Mouse (Mus musculus) spleen, postnatal 0 days (tissue): ENCODE data around the gene Zfp641. TPM values are rescaled to one million over a fixed set of nuclear protein-coding genes. Genes with fewer than 3 reads are reported as not detected.

ENCODE experiments used
- polyA plus RNA-seq: library from polyadenylated mRNA; unstranded; fragments of >200 nt; fragmentation: Nextera tagmentation; extraction: Ambion mirVana; gene quantifications from 2 replicates; pipeline ENCODE4 v1.2.1, GENCODE M21; 2015

The Zfp641 gene
- polyA plus RNA-seq, result 0.10 and 0.13 TPM in 2 replicates

DNA sequence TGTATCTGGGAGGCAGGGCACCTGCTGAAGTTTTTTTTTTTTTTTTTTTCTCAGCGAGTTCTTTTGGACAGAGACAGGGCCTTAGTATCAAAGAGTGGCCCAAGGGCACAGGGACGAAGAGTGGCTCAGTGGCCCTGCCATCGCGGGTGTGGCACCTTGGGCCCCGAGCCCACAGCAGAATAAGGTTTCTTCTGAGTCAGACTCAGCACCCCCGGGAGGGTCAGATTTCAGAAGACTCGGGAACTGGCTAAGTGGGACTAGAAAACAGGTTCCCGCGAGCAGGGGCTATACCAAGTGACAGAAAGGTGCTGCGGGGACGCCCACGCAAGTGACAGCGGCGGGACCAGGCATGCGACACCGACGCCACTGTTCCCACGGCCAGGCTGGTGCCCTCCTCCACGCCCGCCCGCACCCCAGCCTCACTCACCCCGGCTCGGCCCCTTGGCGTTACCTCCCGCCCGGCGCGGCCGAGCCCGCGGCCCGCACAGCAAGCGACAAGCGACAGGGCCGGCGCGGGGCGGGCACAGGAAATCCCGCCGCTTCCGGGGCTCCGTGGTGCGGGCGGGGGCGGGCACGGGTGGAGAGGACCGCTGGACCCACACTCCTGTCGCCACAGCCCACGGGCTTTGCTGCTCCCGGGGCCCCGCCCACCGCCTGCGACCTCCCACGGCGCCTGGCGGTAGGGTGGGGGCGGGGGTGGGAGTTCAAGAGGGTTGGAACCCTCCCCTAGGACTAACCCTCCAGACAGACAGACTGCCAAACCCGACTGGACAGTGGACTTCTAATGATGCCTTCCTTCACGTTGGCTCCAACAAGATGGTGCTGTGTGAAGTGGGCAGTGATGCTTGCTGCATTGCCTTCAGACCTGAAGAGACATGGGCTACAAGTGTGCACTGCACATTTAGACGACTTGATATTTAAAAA is at the start of gene Zfp641:
TSS of gene Zfp641 (minus strand) at position 534 of the 924 bp plus-strand sequence.

DNA sequence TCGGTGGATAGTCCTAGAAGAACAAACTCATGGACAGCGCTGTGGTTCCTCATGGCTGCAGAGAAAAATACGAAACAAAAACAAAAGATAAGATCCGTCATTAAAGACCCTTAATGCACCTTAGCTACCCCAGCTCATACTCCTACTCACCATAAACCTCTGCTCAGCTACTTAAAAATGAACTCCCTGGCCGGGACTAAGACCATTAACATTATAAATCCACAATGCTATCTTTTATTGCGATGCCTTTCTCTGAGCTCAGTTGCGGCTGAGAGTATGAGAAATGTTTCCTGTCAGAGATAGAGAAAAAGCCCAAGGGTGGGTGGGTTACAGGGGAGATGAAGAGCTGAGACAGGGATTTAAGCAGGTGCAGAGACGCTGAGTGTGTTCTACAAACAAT is 44.9 kb upstream of the Zfp641 start, which contains the start of gene Olfr284:
TSS of gene Olfr284 (minus strand) at position 101 of the 400 bp plus-strand sequence.

DNA sequence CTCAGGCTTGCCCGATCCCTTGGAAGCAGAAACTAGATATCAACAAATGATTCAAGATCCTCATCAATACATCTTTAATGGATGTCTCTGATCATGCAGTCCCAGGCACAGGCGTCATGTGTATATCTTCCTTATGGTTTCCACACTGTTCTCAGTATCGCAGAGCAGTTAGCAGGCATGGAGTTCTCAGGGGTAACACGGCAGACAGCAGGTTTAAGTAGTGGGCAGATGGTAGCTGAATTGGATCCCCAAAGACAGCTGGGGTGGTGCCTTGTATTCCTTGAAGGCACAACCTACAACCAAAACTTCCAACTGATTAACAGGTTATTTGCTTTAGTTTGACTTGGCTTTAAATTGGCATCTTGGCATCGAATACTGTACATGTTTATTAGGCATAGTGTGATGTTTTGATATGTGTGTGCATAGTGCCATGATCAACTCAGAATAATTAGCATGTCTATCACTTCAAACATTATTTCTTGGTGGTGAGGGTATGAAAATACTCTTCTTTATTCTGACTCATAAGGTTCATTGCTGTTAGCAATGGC is 21.3 kb upstream of the Zfp641 start, which contains the start of gene Olfr285:
TSS of gene Olfr285 (minus strand) at position 177 of the 548 bp plus-strand sequence.

DNA sequence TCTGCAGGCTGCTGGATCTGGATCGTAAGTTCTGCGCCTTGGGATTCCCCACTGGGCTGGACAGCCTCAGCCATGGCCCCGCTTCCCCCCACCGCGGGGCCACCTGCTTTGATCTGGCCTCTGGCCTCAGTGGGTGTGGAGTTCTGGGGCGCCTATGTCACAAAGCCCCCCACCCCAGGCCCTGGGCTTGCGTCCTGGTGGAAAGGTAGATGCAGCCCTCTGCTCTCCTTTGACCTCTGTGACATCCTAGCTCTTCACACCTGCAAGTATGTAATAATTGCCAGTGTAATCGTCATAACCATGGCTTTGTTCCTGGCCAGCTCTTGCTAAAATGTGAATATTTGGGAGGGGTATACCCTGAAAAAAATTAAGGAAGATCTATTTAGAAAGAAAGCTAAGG is 38.8 kb downstream of the Zfp641 start, which contains the start of gene H1fnt:
TSS of gene H1fnt (minus strand) at position 101 of the 400 bp plus-strand sequence.

Other genes starting within 250 kb of the Zfp641 start
- 25.9 and 26.0 TPM in 2 replicates for gene Pfkm, start 203.6 kb downstream of the Zfp641 start, polyA plus RNA-seq
- gene Senp1, start 202.4 kb downstream of the Zfp641 start, polyA plus RNA-seq, result 16.4 and 18.6 TPM in 2 replicates
- 23.8 and 26.0 TPM in 2 replicates for gene Asb8, start 130.5 kb downstream of the Zfp641 start, polyA plus RNA-seq
- gene Ccdc184, start 129.0 kb downstream of the Zfp641 start, polyA plus RNA-seq, result 0.07 TPM in 1 of 2 replicates, not detected in the other
- gene Olfr288, start 100.6 kb downstream of the Zfp641 start, polyA plus RNA-seq, result not detected in 2 replicates
- not detected in 2 replicates for gene Gm44579, start 75.2 kb downstream of the Zfp641 start, polyA plus RNA-seq
- not detected in 2 replicates for gene Olfr287, start 75.1 kb downstream of the Zfp641 start, polyA plus RNA-seq
- gene Olfr286, start 61.7 kb downstream of the Zfp641 start, polyA plus RNA-seq, result not detected in 2 replicates
- not detected in 2 replicates for gene H1fnt, start 38.9 kb downstream of the Zfp641 start, polyA plus RNA-seq
- gene Olfr285, start 21.2 kb upstream of the Zfp641 start, polyA plus RNA-seq, result not detected in 2 replicates
- not detected in 2 replicates for gene Olfr284, start 44.8 kb upstream of the Zfp641 start, polyA plus RNA-seq
- not detected in 2 replicates for gene Olfr283, start 84.8 kb upstream of the Zfp641 start, polyA plus RNA-seq
- gene Olfr282, start 135.1 kb upstream of the Zfp641 start, polyA plus RNA-seq, result not detected in 2 replicates
- not detected in 2 replicates for gene Olfr281, start 156.4 kb upstream of the Zfp641 start, polyA plus RNA-seq
- not detected in 2 replicates for gene OR5BS1P, start 173.7 kb upstream of the Zfp641 start, polyA plus RNA-seq
- gene Lalba, start 186.6 kb upstream of the Zfp641 start, polyA plus RNA-seq, result 0.26 and 0.63 TPM in 2 replicates
- gene Olfr279, start 196.2 kb upstream of the Zfp641 start, polyA plus RNA-seq, result not detected in 2 replicates
- 50.7 and 51.7 TPM in 2 replicates for gene Kansl2, start 238.1 kb upstream of the Zfp641 start, polyA plus RNA-seq